Mouse (Mus musculus): ENCODE results near the gene Olfr651. TPM values are rescaled to one million over a fixed set of nuclear protein-coding genes. Genes with fewer than 3 reads are reported as not detected.

Gene Olfr651
- polyA plus RNA-seq, 1 experiment from 2014 or later, result not detected

DNA sequence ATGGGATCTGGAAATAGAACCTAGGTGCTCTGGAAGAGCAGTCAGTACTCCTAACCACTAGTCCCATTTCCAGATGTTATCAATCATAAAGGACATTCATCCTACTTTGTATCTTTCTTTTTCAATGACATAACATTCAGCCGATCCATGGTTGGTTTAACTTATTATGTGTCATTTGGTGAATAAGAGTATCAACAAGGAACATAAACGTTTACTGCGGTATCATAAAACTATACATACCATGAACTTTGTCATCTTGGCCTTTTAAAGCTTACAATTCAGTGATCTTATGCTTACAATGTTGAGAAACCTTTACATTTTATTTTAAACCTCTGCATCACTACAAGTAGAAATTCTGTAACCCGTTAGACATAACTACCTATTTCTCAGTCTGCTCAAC is 31.5 kb downstream of the Olfr651 start:
- 93% methylated on average over 4 of the region's 4 CpGs for WGBS
- H3K4me1 ChIP-seq (replicated peaks; ENCODE audit: control insufficient read depth, insufficient read depth, low read length), result no peaks in the 10 kb centered on the region

DNA sequence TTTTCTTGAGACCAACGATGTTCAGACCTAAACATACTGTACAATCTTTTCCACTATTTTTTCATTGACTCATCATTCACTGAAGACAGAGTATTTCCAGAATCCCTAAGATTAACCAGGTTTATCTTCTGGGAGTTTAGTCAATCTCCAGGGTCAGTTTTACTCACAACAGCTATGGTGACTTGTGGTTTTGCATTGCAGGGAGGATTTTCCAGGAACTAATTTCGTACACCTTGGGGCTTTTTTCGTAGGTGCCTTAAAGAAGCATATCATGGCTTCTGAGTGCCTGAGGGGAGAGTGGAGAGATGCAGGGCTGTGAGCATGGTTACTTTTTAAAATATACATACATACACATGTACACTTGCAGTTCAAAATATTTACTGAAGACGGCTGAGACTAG is 36.8 kb downstream of the Olfr651 start, which contains the start of gene Olfr654:
Gene Olfr654 (plus strand): TSS at position 301 of the 400 bp plus-strand sequence.
- no peaks in the 10 kb centered on the region for H3K36me3 ChIP-seq (ENCODE audit: control insufficient read depth, insufficient read depth, low read length)
- no peaks in the 10 kb centered on the region for H3K9me3 ChIP-seq (ENCODE audit: control insufficient read depth, low read length)
- H3K9ac ChIP-seq (ENCODE audit: low read depth, low read length), result no peak within 1 kb of the TSS
- 92% methylated on average over 4 of the region's 4 CpGs for WGBS
- no peak within 1 kb of the TSS for H3K4me2 ChIP-seq (replicated peaks; ENCODE audit: low read depth, low read length)
- DNase-seq (ENCODE audit: low spot score) (no peak), ATAC-seq (ENCODE audit: low FRiP score) (no peak)
- H3K4me1 ChIP-seq (replicated peaks; ENCODE audit: control insufficient read depth, insufficient read depth, low read length), result no peaks in the 10 kb centered on the region
- H3K27ac ChIP-seq (ENCODE audit: low read depth, low read length), result no peak within 1 kb of the TSS
- H3K4me3 ChIP-seq (ENCODE audit: low read depth, low read length), result no peak within 1 kb of the TSS
- H3K27me3 ChIP-seq (ENCODE audit: control insufficient read depth, insufficient read depth, low read length), result no peaks in the 10 kb centered on the region

More for the DNA sequence above, 31.5 kb downstream of the Olfr651 start:
- no peaks in the 10 kb centered on the region for H3K9me3 ChIP-seq (ENCODE audit: control insufficient read depth, low read length)
- DNase-seq (ENCODE audit: low spot score) (no peak), ATAC-seq (ENCODE audit: low FRiP score) (no peak)
- no peak overlapping the region for H3K4me3 ChIP-seq (ENCODE audit: low read depth, low read length)
- no peak overlapping the region for H3K4me2 ChIP-seq (replicated peaks; ENCODE audit: low read depth, low read length)
- no peak overlapping the region for H3K27ac ChIP-seq (ENCODE audit: low read depth, low read length)
- H3K36me3 ChIP-seq (ENCODE audit: control insufficient read depth, insufficient read depth, low read length), result no peaks in the 10 kb centered on the region
- H3K9ac ChIP-seq (ENCODE audit: low read depth, low read length), result no peak overlapping the region
- no peaks in the 10 kb centered on the region for H3K27me3 ChIP-seq (ENCODE audit: control insufficient read depth, insufficient read depth, low read length)

DNA sequence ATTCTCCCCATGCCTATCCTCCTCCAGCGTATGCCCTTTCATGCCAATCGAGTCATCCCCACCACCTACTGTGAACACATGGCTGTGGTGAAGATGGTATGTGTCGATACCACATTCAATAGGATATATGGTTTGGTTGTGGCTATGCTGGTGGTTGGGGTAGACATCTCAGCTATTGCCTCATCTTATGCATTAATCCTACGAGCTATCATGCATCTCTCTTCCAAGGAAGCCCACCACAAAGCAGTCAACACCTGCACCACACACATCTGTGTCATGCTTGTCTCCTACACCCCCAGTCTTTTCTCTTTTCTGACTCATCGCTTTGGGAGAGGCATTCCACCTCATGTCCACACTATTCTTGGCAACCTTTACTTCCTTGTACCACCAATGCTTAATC is 38.3 kb downstream of the Olfr651 start:
- no peak overlapping the region for H3K4me2 ChIP-seq (replicated peaks; ENCODE audit: low read depth, low read length)
- ATAC-seq (ENCODE audit: low FRiP score) (no peak), DNase-seq (ENCODE audit: low spot score) (no peak)
- H3K4me3 ChIP-seq (ENCODE audit: low read depth, low read length), result no peak overlapping the region
- H3K9me3 ChIP-seq (ENCODE audit: control insufficient read depth, low read length), result no peaks in the 10 kb centered on the region
- no peaks in the 10 kb centered on the region for H3K36me3 ChIP-seq (ENCODE audit: control insufficient read depth, insufficient read depth, low read length)
- H3K27ac ChIP-seq (ENCODE audit: low read depth, low read length), result no peak overlapping the region
- 87% methylated on average over 5 of the region's 5 CpGs for WGBS
- no peaks in the 10 kb centered on the region for H3K27me3 ChIP-seq (ENCODE audit: control insufficient read depth, insufficient read depth, low read length)
- H3K4me1 ChIP-seq (replicated peaks; ENCODE audit: control insufficient read depth, insufficient read depth, low read length), result no peaks in the 10 kb centered on the region
- H3K9ac ChIP-seq (ENCODE audit: low read depth, low read length), result no peak overlapping the region

DNA sequence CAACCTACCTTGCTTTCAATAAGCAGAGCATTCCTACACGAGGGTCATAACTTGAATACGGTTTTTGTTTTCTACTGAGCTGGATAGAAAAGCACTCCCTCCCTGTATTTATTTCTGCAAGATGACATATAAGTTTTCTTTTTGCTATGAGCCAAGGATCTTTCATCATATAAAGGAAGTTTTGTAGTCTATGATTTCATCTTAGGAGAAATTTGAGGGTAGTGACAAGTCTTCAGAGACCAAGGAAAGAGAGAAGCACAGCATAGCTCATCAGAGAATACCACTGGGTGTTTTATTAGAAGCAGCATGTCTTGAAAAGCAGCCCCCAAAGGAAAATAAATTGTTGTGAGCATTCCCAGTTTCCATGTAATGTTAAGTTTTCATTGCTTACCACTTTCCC is 51.7 kb downstream of the Olfr651 start, which contains the start of gene Olfr655:
Gene Olfr655 (minus strand): TSS at position 101 of the 400 bp plus-strand sequence.
- 90% methylated on average over 2 of the region's 2 CpGs for WGBS
- no peaks in the 10 kb centered on the region for H3K4me1 ChIP-seq (replicated peaks; ENCODE audit: control insufficient read depth, insufficient read depth, low read length)
- H3K36me3 ChIP-seq (ENCODE audit: control insufficient read depth, insufficient read depth, low read length), result no peaks in the 10 kb centered on the region
- no peak for DNase-seq (ENCODE audit: low spot score)
- no peaks in the 10 kb centered on the region for H3K27me3 ChIP-seq (ENCODE audit: control insufficient read depth, insufficient read depth, low read length)
- no peak within 1 kb of the TSS for H3K4me2 ChIP-seq (replicated peaks; ENCODE audit: low read depth, low read length)
- ATAC-seq (ENCODE audit: low FRiP score), result no peak
- H3K9ac ChIP-seq (ENCODE audit: low read depth, low read length), result no peak within 1 kb of the TSS
- H3K9me3 ChIP-seq (ENCODE audit: control insufficient read depth, low read length), result no peaks in the 10 kb centered on the region
- no peak within 1 kb of the TSS for H3K27ac ChIP-seq (ENCODE audit: low read depth, low read length)
- H3K4me3 ChIP-seq (ENCODE audit: low read depth, low read length), result no peak within 1 kb of the TSS

DNA sequence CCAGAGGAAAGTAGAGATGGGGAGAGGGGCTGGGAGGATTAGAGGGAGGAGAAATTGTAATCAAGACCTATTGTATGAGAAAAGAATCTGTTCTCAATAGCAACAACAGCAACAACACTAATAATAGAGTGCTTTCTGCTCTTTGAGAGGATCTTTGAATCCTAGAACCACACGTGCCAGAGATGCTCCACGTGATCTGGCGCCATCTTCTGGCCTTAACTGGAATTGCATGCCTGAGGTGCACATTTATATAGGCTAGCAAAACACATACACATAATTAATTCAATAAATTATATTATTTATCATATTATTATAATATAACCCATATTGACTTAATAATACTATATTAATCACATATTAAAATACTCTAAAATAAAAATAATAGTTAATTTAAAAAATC is 53.2 kb downstream of the Olfr651 start:
- H3K4me1 ChIP-seq (replicated peaks; ENCODE audit: control insufficient read depth, insufficient read depth, low read length), result no peaks in the 10 kb centered on the region
- 4% methylated on average over 3 of the region's 3 CpGs for WGBS
- H3K27me3 ChIP-seq (ENCODE audit: control insufficient read depth, insufficient read depth, low read length), result no peaks in the 10 kb centered on the region
- peak; percentile 59 for DNase-seq (ENCODE audit: low spot score)
- H3K9me3 ChIP-seq (ENCODE audit: control insufficient read depth, low read length), result no peaks in the 10 kb centered on the region
- H3K4me2 ChIP-seq (replicated peaks; ENCODE audit: low read depth, low read length), result no peak overlapping the region
- no peak overlapping the region for H3K27ac ChIP-seq (ENCODE audit: low read depth, low read length)
- no peak overlapping the region for H3K4me3 ChIP-seq (ENCODE audit: low read depth, low read length)
- no peak; the same call in 1 of the 2 replicates for ATAC-seq (ENCODE audit: low FRiP score)
- H3K36me3 ChIP-seq (ENCODE audit: control insufficient read depth, insufficient read depth, low read length), result no peaks in the 10 kb centered on the region
- no peak overlapping the region for H3K9ac ChIP-seq (ENCODE audit: low read depth, low read length)

Other genes with a start within 250 kb of the Olfr651 start
- 2.1 and 3.2 TPM in 2 replicates for gene Trim12a, start 234.7 kb upstream of the Olfr651 start, polyA plus RNA-seq (2014; fragmentation: Nextera tagmentation; extraction: Ambion mirVana)
- gene Trim34b, start 220.7 kb upstream of the Olfr651 start, polyA plus RNA-seq (2014; fragmentation: Nextera tagmentation; extraction: Ambion mirVana), result not detected in 2 replicates
- 0.45 and 1.0 TPM in 2 replicates for gene Trim12c, start 196.8 kb upstream of the Olfr651 start, polyA plus RNA-seq (2014; fragmentation: Nextera tagmentation; extraction: Ambion mirVana)
- gene Trim30b, start 180.2 kb upstream of the Olfr651 start, polyA plus RNA-seq (2014; fragmentation: Nextera tagmentation; extraction: Ambion mirVana), result 0.07 and 0.11 TPM in 2 replicates
- gene Trim30c, start 149.3 kb upstream of the Olfr651 start, polyA plus RNA-seq (2014; fragmentation: Nextera tagmentation; extraction: Ambion mirVana), result 0.11 and 0.32 TPM in 2 replicates
- gene Trim30a, start 84.9 kb upstream of the Olfr651 start, polyA plus RNA-seq (2014; fragmentation: Nextera tagmentation; extraction: Ambion mirVana), result 0.74 and 0.81 TPM in 2 replicates
- 0.11 and 0.31 TPM in 2 replicates for gene Trim30d, start 42.3 kb upstream of the Olfr651 start, polyA plus RNA-seq (2014; fragmentation: Nextera tagmentation; extraction: Ambion mirVana)
- not detected in 2 replicates for gene Olfr652, start 10.8 kb downstream of the Olfr651 start, polyA plus RNA-seq (2014; fragmentation: Nextera tagmentation; extraction: Ambion mirVana)
- not detected in 2 replicates for gene Olfr653, start 27.2 kb downstream of the Olfr651 start, polyA plus RNA-seq (2014; fragmentation: Nextera tagmentation; extraction: Ambion mirVana)
- not detected in 2 replicates for gene Olfr654, start 36.9 kb downstream of the Olfr651 start, polyA plus RNA-seq (2014; fragmentation: Nextera tagmentation; extraction: Ambion mirVana)
- gene Olfr655, start 51.6 kb downstream of the Olfr651 start, polyA plus RNA-seq (2014; fragmentation: Nextera tagmentation; extraction: Ambion mirVana), result not detected in 2 replicates
- gene Olfr656, start 63.8 kb downstream of the Olfr651 start, polyA plus RNA-seq (2014; fragmentation: Nextera tagmentation; extraction: Ambion mirVana), result not detected in 2 replicates
- gene Olfr657, start 74.7 kb downstream of the Olfr651 start, polyA plus RNA-seq (2014; fragmentation: Nextera tagmentation; extraction: Ambion mirVana), result not detected in 2 replicates
- not detected in 2 replicates for gene Olfr658, start 97.2 kb downstream of the Olfr651 start, polyA plus RNA-seq (2014; fragmentation: Nextera tagmentation; extraction: Ambion mirVana)
- gene Olfr659, start 116.6 kb downstream of the Olfr651 start, polyA plus RNA-seq (2014; fragmentation: Nextera tagmentation; extraction: Ambion mirVana), result not detected in 2 replicates
- gene Olfr661, start 136.4 kb downstream of the Olfr651 start, polyA plus RNA-seq (2014; fragmentation: Nextera tagmentation; extraction: Ambion mirVana), result not detected in 2 replicates
- not detected in 2 replicates for gene Usp17le, start 227.3 kb downstream of the Olfr651 start, polyA plus RNA-seq (2014; fragmentation: Nextera tagmentation; extraction: Ambion mirVana)